24 mouse cellular contexts compared by ENCODE assay signal in the genomic region with DNA sequence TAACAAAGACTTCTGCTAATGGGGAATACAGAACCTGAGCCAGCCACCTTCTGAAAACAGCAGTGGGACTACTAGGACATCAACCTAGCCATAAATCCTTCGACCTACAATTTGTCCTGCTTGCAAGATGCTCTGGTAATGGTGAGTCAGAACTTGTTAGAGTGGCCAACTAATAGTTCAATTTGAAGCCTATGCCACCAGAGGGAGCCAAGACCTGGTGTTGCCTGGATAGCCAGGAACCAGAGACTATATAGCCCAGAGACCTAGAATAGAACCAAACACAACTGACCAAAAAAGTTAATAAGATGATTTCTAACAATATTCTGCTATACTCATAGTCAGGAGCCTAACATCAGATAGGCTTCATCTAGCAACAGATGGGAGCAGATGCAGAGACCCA.
DNase-seq lines count a peak whose midpoint lies in the region; ATAC-seq and TF ChIP-seq lines count a peak whose summit lies in the region.
"Had no signal": no experiment of that assay in that cellular context is flagged by ENCODE, and none has a peak within 500 bp of the region (broad histone marks: within the 10 kb centered on the region; RNA-seq: fewer than 3 reads in every experiment).

No protein-coding gene starts in this region.

- H3K9me3 ChIP-seq in kidney, postnatal 0 days (replicated peaks; ENCODE audit: low read length), result no peaks in the 10 kb centered on the region
- H3K9me3 ChIP-seq: embryonic facial prominence, embryonic 15.5 days; forebrain, embryonic 15.5 days; G1E; limb, embryonic 10.5 days; liver, embryonic 15.5 days; stomach, embryonic 15.5 days had no signal

- H3K4me1 ChIP-seq in kidney, postnatal 0 days (replicated peaks; ENCODE audit: insufficient read depth, low read length), result no peaks in the 10 kb centered on the region
- H3K4me1 ChIP-seq: embryonic facial prominence, embryonic 15.5 days; forebrain, embryonic 15.5 days; limb, embryonic 10.5 days; liver, embryonic 15.5 days; stomach, embryonic 15.5 days had no signal

- H3K36me3 ChIP-seq in kidney, postnatal 0 days (ENCODE audit: insufficient read depth, low read length), result no peaks in the 10 kb centered on the region
- H3K36me3 ChIP-seq: embryonic facial prominence, embryonic 15.5 days; forebrain, embryonic 15.5 days; G1E; limb, embryonic 10.5 days; liver, embryonic 15.5 days; stomach, embryonic 15.5 days had no signal

- WGBS in kidney, postnatal 0 days, result 78% methylated on average over 1 of the region's 1 CpGs

- DNase-seq in adrenal gland, postnatal 10 days, result peak; percentile 14
- no peak for DNase-seq in adrenal gland, adult 8-10 months
- no peak for DNase-seq in kidney, postnatal 0 days (ENCODE audit: low spot score)
- DNase-seq in kidney, postnatal 4 days, result no peak
- DNase-seq in 416B (ENCODE audit: low read depth) (peak; percentile 39), ZHBTc4 (ENCODE audit: low read depth, low spot score) (peak; percentile 15)
- DNase-seq in thymus, postnatal 0 days (ENCODE audit: low spot score), result no peak
- DNase-seq in cerebellum, postnatal 36 days, result no peak
- DNase-seq: B cell, adult 2 months; cerebellum, adult 9-10 months; heart, adult 18-20 months; layer of hippocampus, postnatal 36 days; lung, postnatal 14 days; retina, postnatal 1 day; thymus, postnatal 36 days had no signal

- H3K4me2 ChIP-seq in kidney, postnatal 0 days (ENCODE audit: low read length), result no peak overlapping the region
- H3K4me2 ChIP-seq: embryonic facial prominence, embryonic 15.5 days; forebrain, embryonic 15.5 days; liver, embryonic 15.5 days; midbrain, embryonic 11.5 days; stomach, embryonic 15.5 days had no signal

- H3K9ac ChIP-seq in kidney, postnatal 0 days (ENCODE audit: low read depth, low read length), result no peak overlapping the region
- H3K9ac ChIP-seq: embryonic facial prominence, embryonic 15.5 days; forebrain, embryonic 15.5 days; liver, embryonic 15.5 days; stomach, embryonic 15.5 days had no signal

- H3K4me3 ChIP-seq in kidney, postnatal 0 days (replicated peaks; ENCODE audit: low read depth, low read length), result no peak overlapping the region
- H3K4me3 ChIP-seq: embryonic facial prominence, embryonic 15.5 days; forebrain, embryonic 15.5 days; limb, embryonic 10.5 days; liver, embryonic 15.5 days; stomach, embryonic 15.5 days had no signal

- ATAC-seq in kidney, postnatal 0 days (replicated peaks; ENCODE audit: low FRiP score, low read depth), result no peak
- ATAC-seq: activated CD4-positive, CD25-positive, alpha-beta regulatory T cell, adult 4 months; forebrain, embryonic 15.5 days; hindbrain, embryonic 16.5 days had no signal

- no peaks in the 10 kb centered on the region for H3K27me3 ChIP-seq in kidney, postnatal 0 days (ENCODE audit: insufficient read depth, low read length)
- H3K27me3 ChIP-seq: embryonic facial prominence, embryonic 15.5 days; forebrain, embryonic 15.5 days; liver, embryonic 15.5 days; stomach, embryonic 15.5 days had no signal

- TF ChIP-seq CTCF in kidney, postnatal 0 days (IDR thresholded peaks at IDR 0.05; ENCODE audit: low read depth), result peak; percentile 36; the same call in 1 of the 2 replicates

- no peak overlapping the region for H3K27ac ChIP-seq in kidney, postnatal 0 days
- H3K27ac ChIP-seq: embryonic facial prominence, embryonic 15.5 days; forebrain, embryonic 15.5 days; limb, embryonic 10.5 days; liver, embryonic 15.5 days; stomach, embryonic 15.5 days had no signal

Comparison
In these comparisons a context has a peak if more than half of its experiments do, and no peak if none do; other contexts are left out.
1. DNase-seq: peak in adrenal gland, postnatal 10 days (single experiment), 416B (single experiment) and ZHBTc4 (single experiment); none in adrenal gland, adult 8-10 months (single experiment), kidney, postnatal 0 days (single experiment), kidney, postnatal 4 days (0 of 2), thymus, postnatal 0 days (single experiment) and cerebellum, postnatal 36 days (0 of 2).